Mouse (Mus musculus) embryonic facial prominence, embryonic 15.5 days (tissue): ENCODE data around the gene Orai1. TPM values are rescaled to one million over a fixed set of nuclear protein-coding genes. Genes with fewer than 3 reads are reported as not detected.

Experiments
- ATAC-seq: fragments of 200-750 bp; cut with Nextera tagmentation; 2 replicates; pipeline ENCODE4 v1.8.0; 2017; ENCODE audit warnings: low read depth, moderate TSS enrichment; ENCODE audit not compliant: insufficient number of reproducible peaks, low FRiP score, low TSS enrichment
- H3K27ac ChIP-seq: fragments of 300-500 bp; sonication (generic); replicated peaks from 2 replicates; pipeline ENCODE4 v1.5.1; 2015; ENCODE audit warnings: mild to moderate bottlenecking, inconsistent platforms
- H3K27me3 ChIP-seq: fragments of 300-500 bp; sonication (generic); 2 replicates; pipeline ENCODE4 v1.6.1; 2015; ENCODE audit warnings: inconsistent platforms
- H3K36me3 ChIP-seq: fragments of 300-500 bp; sonication (generic); 2 replicates; pipeline ENCODE4 v1.6.1; 2015; ENCODE audit warnings: mild to moderate bottlenecking, inconsistent platforms
- H3K4me1 ChIP-seq: fragments of 300-500 bp; sonication (generic); 2 replicates; pipeline ENCODE4 v1.6.1; 2015; ENCODE audit warnings: inconsistent platforms
- H3K4me2 ChIP-seq: fragments of 300-500 bp; sonication (generic); replicated peaks from 2 replicates; pipeline ENCODE4 v1.6.1; 2015; ENCODE audit warnings: mild to moderate bottlenecking, inconsistent platforms
- H3K4me3 ChIP-seq: fragments of 300-500 bp; sonication (generic); replicated peaks from 2 replicates; pipeline ENCODE4 v1.5.1; 2015; ENCODE audit warnings: mild to moderate bottlenecking, inconsistent platforms
- H3K9ac ChIP-seq: fragments of 300-500 bp; sonication (generic); 2 replicates; pipeline ENCODE4 v1.6.1; 2015; ENCODE audit warnings: inconsistent platforms
- H3K9me3 ChIP-seq: fragments of 300-500 bp; sonication (generic); replicated peaks from 2 replicates; pipeline ENCODE4 v1.6.1; 2016; ENCODE audit warnings: inconsistent platforms
- WGBS: fragments of 180-500 bp; shearing (Covaris S2); methylation state at CpG from one replicate; pipeline ENCODE4 v1.1.7; 2015; 5-methylcytosine and 5-hydroxymethylcytosine counted together
- polyA plus RNA-seq: library from polyadenylated mRNA; unstranded; fragments of >200 nt; fragmentation: Nextera tagmentation; extraction: Ambion mirVana; gene quantifications from 2 replicates; pipeline ENCODE4 v1.2.1, GENCODE M21; 2015

The Orai1 gene
- polyA plus RNA-seq, 1 experiment from 2014 or later, result 16.8 TPM

- Histone ChIP-seq H3K27ac (peak overlapping the region; percentile 45), H3K9me3 (no peaks in the 10 kb centered on the region), H3K4me1 (peaks cover 39% of the 10 kb centered on the region), H3K36me3 (0 out of 2 replicates have a peak, but pooled peaks cover 5% of the 10 kb centered on the region), H3K4me3 (no peak overlapping the region), H3K4me2 (no peak overlapping the region), H3K9ac (no peak overlapping the region), H3K27me3 (no peaks in the 10 kb centered on the region)
- no peak for ATAC-seq
- WGBS, result 46% methylated on average over 10 of the region's 10 CpGs
Measured at GRCm38 (mm10) chr5:123019336-123020016, 4.6 kb downstream of the Orai1 start.

- ATAC-seq, result no peak
- 91% methylated on average over 5 of the region's 5 CpGs for WGBS
- H3K9ac ChIP-seq, result no peak overlapping the region
Measured at GRCm38 (mm10) chr5:123020426-123020825, 5.6 kb downstream of the Orai1 start.

GRCm38 (mm10) chr5:123021438-123021837 lies 6.6 kb downstream of the Orai1 start:
- H3K9me3 ChIP-seq, result no peaks in the 10 kb centered on the region
- ATAC-seq, result no peak
- H3K27ac ChIP-seq, result no peak overlapping the region
- no peaks in the 10 kb centered on the region for H3K27me3 ChIP-seq
- no peak overlapping the region for H3K4me3 ChIP-seq
- no peak overlapping the region for H3K9ac ChIP-seq
- H3K4me2 ChIP-seq, result no peak overlapping the region
- peaks cover 34% of the 10 kb centered on the region for H3K4me1 ChIP-seq
- H3K36me3 ChIP-seq, result 0 out of 2 replicates have a peak, but pooled peaks cover 5% of the 10 kb centered on the region
- WGBS, result 88% methylated on average over 7 of the region's 7 CpGs

More at GRCm38 (mm10) chr5:123020426-123020825, 5.6 kb downstream of the Orai1 start:
- peaks cover 37% of the 10 kb centered on the region for H3K4me1 ChIP-seq
- no peak overlapping the region for H3K27ac ChIP-seq
- H3K27me3 ChIP-seq, result no peaks in the 10 kb centered on the region
- H3K4me2 ChIP-seq, result no peak overlapping the region
- H3K4me3 ChIP-seq, result no peak overlapping the region
- H3K36me3 ChIP-seq, result 0 out of 2 replicates have a peak, but pooled peaks cover 5% of the 10 kb centered on the region
- H3K9me3 ChIP-seq, result no peaks in the 10 kb centered on the region

- no peak overlapping the region for H3K4me2 ChIP-seq
- no peak overlapping the region for H3K9ac ChIP-seq
- no peaks in the 10 kb centered on the region for H3K27me3 ChIP-seq
- H3K4me1 ChIP-seq, result peaks cover 36% of the 10 kb centered on the region
- no peaks in the 10 kb centered on the region for H3K9me3 ChIP-seq
- ATAC-seq, result no peak
- no peak overlapping the region for H3K27ac ChIP-seq
- H3K4me3 ChIP-seq, result no peak overlapping the region
- no peaks in the 10 kb centered on the region for H3K36me3 ChIP-seq
- WGBS, result 70% methylated on average over 6 of the region's 6 CpGs
Measured at GRCm38 (mm10) chr5:123023049-123023448, 8.2 kb downstream of the Orai1 start.

- no peak for ATAC-seq
- Histone ChIP-seq H3K4me3 (no peak overlapping the region), H3K4me1 (peaks cover 23% of the 10 kb centered on the region), H3K9ac (no peak overlapping the region), H3K4me2 (no peak overlapping the region), H3K27ac (no peak overlapping the region), H3K9me3 (no peaks in the 10 kb centered on the region), H3K27me3 (no peaks in the 10 kb centered on the region), H3K36me3 (0 out of 2 replicates have a peak, but pooled peaks cover 3% of the 10 kb centered on the region)
- 88% methylated on average over 6 of the region's 6 CpGs for WGBS
Measured at GRCm38 (mm10) chr5:123024312-123024711, 9.4 kb downstream of the Orai1 start.

- H3K4me1 ChIP-seq, result peaks cover 17% of the 10 kb centered on the region
- H3K4me2 ChIP-seq, result no peak overlapping the region
- H3K9me3 ChIP-seq, result no peaks in the 10 kb centered on the region
- H3K27me3 ChIP-seq, result no peaks in the 10 kb centered on the region
- H3K36me3 ChIP-seq, result peaks cover 4% of the 10 kb centered on the region; the same call in 1 of the 2 replicates
- H3K27ac ChIP-seq, result no peak overlapping the region; the same call in 1 of the 2 replicates
- H3K4me3 ChIP-seq, result no peak overlapping the region
- no peak for ATAC-seq
- WGBS, result 82% methylated on average over 9 of the region's 9 CpGs
- no peak overlapping the region for H3K9ac ChIP-seq
Measured at GRCm38 (mm10) chr5:123024965-123025573, 10.2 kb downstream of the Orai1 start.

- Histone ChIP-seq H3K27ac (no peak overlapping the region), H3K4me3 (no peak overlapping the region), H3K9ac (no peak overlapping the region), H3K27me3 (no peaks in the 10 kb centered on the region), H3K9me3 (no peaks in the 10 kb centered on the region), H3K4me1 (peaks cover 17% of the 10 kb centered on the region), H3K36me3 (peaks cover 15% of the 10 kb centered on the region; the same call in 1 of the 2 replicates), H3K4me2 (no peak overlapping the region)
- ATAC-seq, result no peak
- 51% methylated on average over 6 of the region's 6 CpGs for WGBS
Measured at GRCm38 (mm10) chr5:123026414-123026813, 11.5 kb downstream of the Orai1 start.

- no peaks in the 10 kb centered on the region for H3K9me3 ChIP-seq
- no peak overlapping the region for H3K9ac ChIP-seq
- H3K4me2 ChIP-seq, result no peak overlapping the region
- H3K27ac ChIP-seq, result no peak overlapping the region
- H3K27me3 ChIP-seq, result no peaks in the 10 kb centered on the region
- peaks cover 17% of the 10 kb centered on the region for H3K4me1 ChIP-seq
- H3K36me3 ChIP-seq, result peaks cover 23% of the 10 kb centered on the region; the same call in 1 of the 2 replicates
- 51% methylated on average over 6 of the region's 6 CpGs for WGBS
- ATAC-seq, result no peak
- H3K4me3 ChIP-seq, result no peak overlapping the region
Measured at GRCm38 (mm10) chr5:123027436-123027835, 12.6 kb downstream of the Orai1 start.

- no peak overlapping the region; the same call in 1 of the 2 replicates for H3K27ac ChIP-seq
- 56% methylated on average over 7 of the region's 7 CpGs for WGBS
Measured at GRCm38 (mm10) chr5:123029729-123030128, 14.9 kb downstream of the Orai1 start.

GRCm38 (mm10) chr5:123031312-123031711 lies 16.4 kb downstream of the Orai1 start:
- WGBS, result 79% methylated on average over 3 of the region's 3 CpGs
- Histone ChIP-seq H3K9ac (no peak overlapping the region), H3K4me3 (no peak overlapping the region), H3K27me3 (no peaks in the 10 kb centered on the region), H3K36me3 (peaks cover 24% of the 10 kb centered on the region; the same call in 1 of the 2 replicates), H3K27ac (no peak overlapping the region), H3K9me3 (no peaks in the 10 kb centered on the region), H3K4me1 (peaks cover 10% of the 10 kb centered on the region), H3K4me2 (no peak overlapping the region)
- no peak for ATAC-seq

More at GRCm38 (mm10) chr5:123029729-123030128, 14.9 kb downstream of the Orai1 start:
- Histone ChIP-seq H3K4me2 (no peak overlapping the region), H3K9ac (no peak overlapping the region), H3K36me3 (peaks cover 24% of the 10 kb centered on the region; the same call in 1 of the 2 replicates), H3K4me1 (peaks cover 17% of the 10 kb centered on the region), H3K27me3 (no peaks in the 10 kb centered on the region), H3K9me3 (no peaks in the 10 kb centered on the region), H3K4me3 (no peak overlapping the region)
- no peak for ATAC-seq

GRCm38 (mm10) chr5:123033646-123034160 lies 18.8 kb downstream of the Orai1 start:
- Histone ChIP-seq H3K9ac (no peak overlapping the region), H3K4me3 (no peak overlapping the region), H3K9me3 (no peaks in the 10 kb centered on the region), H3K27ac (no peak overlapping the region), H3K4me1 (0 out of 2 replicates have a peak, but pooled peaks cover under 1% of the 10 kb centered on the region), H3K36me3 (peaks cover 20% of the 10 kb centered on the region; the same call in 1 of the 2 replicates), H3K4me2 (no peak overlapping the region), H3K27me3 (no peaks in the 10 kb centered on the region)
- 58% methylated on average over 7 of the region's 7 CpGs for WGBS
- ATAC-seq, result no peak
